Mouse (Mus musculus) embryo, embryonic 11.5 days (tissue): ENCODE measurements around the gene Crybg2.
A peak's percentile ranks its signal among the peaks of the same experiment; 100 is the strongest.

Source experiments
- DNase-seq: peaks from one replicate; pipeline ENCODE4 v3.0.0-alpha.2; 2012; ENCODE audit warnings: low read depth, low spot score

Gene Crybg2

GRCm38 (mm10) chr4:134060135-134060865 is at the start of gene Crybg2:
Gene Crybg2 (plus strand): TSS chr4:134060815.
- no peak for DNase-seq

- DNase-seq: no peak
Measured at GRCm38 (mm10) chr4:134011450-134012414, 48.9 kb upstream of the Crybg2 start.

- no peak for DNase-seq
Measured at GRCm38 (mm10) chr4:134012858-134013528, 47.6 kb upstream of the Crybg2 start.

- no peak for DNase-seq
Measured at GRCm38 (mm10) chr4:134016208-134016607, 44.4 kb upstream of the Crybg2 start.

GRCm38 (mm10) chr4:134016767-134017166 is 43.8 kb upstream of the Crybg2 start:
- no peak for DNase-seq

GRCm38 (mm10) chr4:134017201-134017865 is 43.3 kb upstream of the Crybg2 start:
- DNase-seq: no peak

- DNase-seq: no peak
Measured at GRCm38 (mm10) chr4:134018038-134018778, 42.4 kb upstream of the Crybg2 start.

- DNase-seq: no peak
Measured at GRCm38 (mm10) chr4:134018779-134019145, 41.9 kb upstream of the Crybg2 start, which contains the start of gene Lin28a. Gene Lin28a (minus strand): TSS chr4:134018841.

- DNase-seq: no peak
Measured at GRCm38 (mm10) chr4:134019210-134019609, 41.4 kb upstream of the Crybg2 start.

GRCm38 (mm10) chr4:134019641-134020351 is 40.8 kb upstream of the Crybg2 start:
- DNase-seq: no peak

GRCm38 (mm10) chr4:134020621-134021020 is 40.0 kb upstream of the Crybg2 start:
- DNase-seq: peak; percentile 67

- DNase-seq: no peak
Measured at GRCm38 (mm10) chr4:134025802-134026201, 34.8 kb upstream of the Crybg2 start.

- peak; percentile 71 for DNase-seq
Measured at GRCm38 (mm10) chr4:134035953-134036352, 24.7 kb upstream of the Crybg2 start.

GRCm38 (mm10) chr4:134041317-134042123 is 19.1 kb upstream of the Crybg2 start:
- no peak for DNase-seq

- no peak for DNase-seq
Measured at GRCm38 (mm10) chr4:134043041-134043440, 17.6 kb upstream of the Crybg2 start.

GRCm38 (mm10) chr4:134047648-134048047 is 13.0 kb upstream of the Crybg2 start:
- no peak for DNase-seq

- no peak for DNase-seq
Measured at GRCm38 (mm10) chr4:134051912-134052311, 8.7 kb upstream of the Crybg2 start.

GRCm38 (mm10) chr4:134052560-134052959 is 8.1 kb upstream of the Crybg2 start:
- no peak for DNase-seq

- DNase-seq: no peak
Measured at GRCm38 (mm10) chr4:134053538-134053937, 7.1 kb upstream of the Crybg2 start, which contains the start of gene Zfp683. Gene Zfp683 (plus strand): TSS chr4:134053838.
